Mouse (Mus musculus) hindbrain, postnatal 0 days (tissue): ENCODE measurements around the gene Ptgs2. TPM values are rescaled to one million over a fixed set of nuclear protein-coding genes. Genes with fewer than 3 reads are reported as not detected.

Experiments
- ATAC-seq: fragments of 200-750 bp; cut with Nextera tagmentation; 2 replicates; pipeline ENCODE4 v1.8.0; 2017; ENCODE audit warnings: mild to moderate bottlenecking, moderate TSS enrichment, moderate library complexity
- DNase-seq: peaks from one replicate; pipeline ENCODE4 v3.0.0-alpha.2; 2015; ENCODE audit warnings: low spot score
- H3K27ac ChIP-seq: fragments of 300-500 bp; sonication (generic); 2 replicates; pipeline ENCODE4 v1.5.1; 2014; ENCODE audit warnings: mild to moderate bottlenecking
- H3K27me3 ChIP-seq: fragments of 300-500 bp; sonication (generic); 2 replicates; pipeline ENCODE4 v1.6.1; 2014; ENCODE audit warnings: low read length, mixed read lengths; ENCODE audit not compliant: insufficient read depth
- H3K36me3 ChIP-seq: fragments of 300-500 bp; sonication (generic); 2 replicates; pipeline ENCODE4 v1.6.1; 2014; ENCODE audit warnings: low read length, mixed read lengths; ENCODE audit not compliant: insufficient read depth
- H3K4me1 ChIP-seq: fragments of 300-500 bp; sonication (generic); 2 replicates; pipeline ENCODE4 v1.6.1; 2014; ENCODE audit warnings: antibody characterized with exemption, low read length, mixed read lengths; ENCODE audit not compliant: insufficient read depth
- H3K4me2 ChIP-seq: fragments of 300-500 bp; sonication (generic); 2 replicates; pipeline ENCODE4 v1.6.1; 2014; ENCODE audit warnings: low read depth, mild to moderate bottlenecking, low read length, moderate library complexity, mixed read lengths
- H3K4me3 ChIP-seq: fragments of 300-500 bp; sonication (generic); 2 replicates; pipeline ENCODE4 v1.5.1; 2014; ENCODE audit warnings: low read length
- H3K9ac ChIP-seq: fragments of 300-500 bp; sonication (generic); replicated peaks from 2 replicates; pipeline ENCODE4 v1.6.1; 2014; ENCODE audit warnings: mild to moderate bottlenecking, low read length, moderate library complexity, mixed read lengths
- H3K9me3 ChIP-seq: fragments of 300-500 bp; sonication (generic); 2 replicates; pipeline ENCODE4 v1.6.1; 2016; ENCODE audit warnings: low read length, mixed read lengths
- CTCF ChIP-seq: IDR thresholded peaks from 2 replicates; pipeline ENCODE4 v1.5.1; 2016; ENCODE audit warnings: antibody characterized with exemption, control low read depth, low read depth
- WGBS: fragments of 180-500 bp; shearing (Covaris S2); extraction: QIAGEN DNeasy Blood & Tissue Kit; methylation state at CpG from one replicate; pipeline ENCODE4 v1.1.7; 2014; 5-methylcytosine and 5-hydroxymethylcytosine counted together
- polyA plus RNA-seq: library from polyadenylated mRNA; unstranded; fragments of >200 nt; fragmentation: Nextera tagmentation; extraction: Ambion mirVana; gene quantifications from 2 replicates; pipeline ENCODE4 v1.2.1, GENCODE M21; 2015
- total RNA-seq: library from RNA; depleted of rRNA; stranded (reverse); fragments of >200 nt; gene quantifications from 2 replicates; pipeline ENCODE4 v1.2.3, GENCODE M21; 2014

The Ptgs2 gene
- total and polyA plus RNA-seq, 2 experiments from 2014 or later: 0.08 to 0.37 TPM

DNA sequence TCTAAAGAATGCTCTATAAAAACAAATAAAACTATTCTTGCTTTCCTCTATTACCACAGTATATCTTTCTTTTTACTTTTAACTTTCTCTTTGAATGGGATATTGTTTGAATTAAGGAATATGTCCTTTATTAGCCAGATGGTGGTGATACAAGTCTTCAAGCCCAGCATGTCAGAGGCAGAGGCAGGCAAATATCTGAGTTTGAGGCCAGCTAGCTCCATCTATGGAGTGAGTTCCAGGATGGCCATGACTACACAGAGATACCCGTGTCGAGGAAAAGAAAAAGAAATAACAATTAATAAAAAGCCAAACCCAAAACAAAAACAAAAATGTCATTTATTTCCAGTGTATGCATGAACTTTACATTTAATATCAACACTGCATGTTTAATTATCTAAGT is 2.8 kb upstream of the Ptgs2 start:
- Histone ChIP-seq H3K9ac (no peak overlapping the region), H3K4me2 (no peak overlapping the region), H3K36me3 (no peaks in the 10 kb centered on the region), H3K4me1 (no peaks in the 10 kb centered on the region), H3K4me3 (no peak overlapping the region), H3K9me3 (no peaks in the 10 kb centered on the region), H3K27ac (no peak overlapping the region), H3K27me3 (no peaks in the 10 kb centered on the region)
- WGBS: 97% methylated on average over 2 of the region's 2 CpGs
- no peak for TF ChIP-seq CTCF
- ATAC-seq: no peak
- DNase-seq: no peak

- WGBS: 72% methylated on average over 1 of the region's 1 CpGs
- no peak for DNase-seq
- H3K27ac ChIP-seq: no peak overlapping the region
- H3K9ac ChIP-seq: no peak overlapping the region
- H3K4me3 ChIP-seq: no peak overlapping the region
- TF ChIP-seq CTCF: no peak
- no peak overlapping the region for H3K4me2 ChIP-seq
- no peaks in the 10 kb centered on the region for H3K4me1 ChIP-seq
- H3K27me3 ChIP-seq: no peaks in the 10 kb centered on the region
- no peaks in the 10 kb centered on the region for H3K9me3 ChIP-seq
- no peak for ATAC-seq
- H3K36me3 ChIP-seq: no peaks in the 10 kb centered on the region
Observed at GRCm38 (mm10) chr1:150097721-150098120, 2.1 kb upstream of the Ptgs2 start.

DNA sequence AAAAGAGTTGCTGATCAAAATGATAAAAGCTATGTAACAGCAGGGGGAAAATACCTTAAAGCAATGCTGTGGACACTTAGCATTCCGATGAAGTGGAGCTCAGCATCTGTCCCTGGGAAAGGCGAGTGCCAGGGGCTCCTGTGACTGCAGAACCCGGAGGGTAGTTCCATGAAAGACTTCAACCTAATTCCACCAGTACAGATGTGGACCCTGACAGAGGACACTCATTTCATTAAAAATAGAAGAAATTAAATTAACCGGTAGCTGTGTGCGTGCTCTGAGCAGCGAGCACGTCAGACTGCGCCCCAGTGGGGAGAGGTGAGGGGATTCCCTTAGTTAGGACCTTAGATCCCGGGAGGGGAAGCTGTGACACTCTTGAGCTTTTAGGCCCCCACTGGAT is 457 bp upstream of the Ptgs2 start:
- Histone ChIP-seq H3K4me3 (peak overlapping the region; percentile 47), H3K36me3 (no peaks in the 10 kb centered on the region), H3K27ac (no peak overlapping the region), H3K4me1 (no peaks in the 10 kb centered on the region), H3K9me3 (no peaks in the 10 kb centered on the region), H3K9ac (peak overlapping the region; percentile 37), H3K4me2 (peak overlapping the region; percentile 85), H3K27me3 (no peaks in the 10 kb centered on the region)
- WGBS: 2% methylated on average over 9 of the region's 9 CpGs
- ATAC-seq (peak; percentile 31; the same call in 1 of the 2 replicates), DNase-seq (peak; percentile 1)
- TF ChIP-seq CTCF: no peak

- H3K27ac ChIP-seq: no peak overlapping the region
- no peak for DNase-seq
- WGBS: 90% methylated on average over 6 of the region's 6 CpGs
- no peak for ATAC-seq
- no peak overlapping the region for H3K4me3 ChIP-seq
- no peak overlapping the region for H3K9ac ChIP-seq
- H3K36me3 ChIP-seq: no peaks in the 10 kb centered on the region
- H3K4me1 ChIP-seq: no peaks in the 10 kb centered on the region
- H3K4me2 ChIP-seq: no peak overlapping the region
- H3K9me3 ChIP-seq: no peaks in the 10 kb centered on the region
- H3K27me3 ChIP-seq: no peaks in the 10 kb centered on the region
- TF ChIP-seq CTCF: no peak
Observed at GRCm38 (mm10) chr1:150104228-150104720, 4.4 kb downstream of the Ptgs2 start.

DNA sequence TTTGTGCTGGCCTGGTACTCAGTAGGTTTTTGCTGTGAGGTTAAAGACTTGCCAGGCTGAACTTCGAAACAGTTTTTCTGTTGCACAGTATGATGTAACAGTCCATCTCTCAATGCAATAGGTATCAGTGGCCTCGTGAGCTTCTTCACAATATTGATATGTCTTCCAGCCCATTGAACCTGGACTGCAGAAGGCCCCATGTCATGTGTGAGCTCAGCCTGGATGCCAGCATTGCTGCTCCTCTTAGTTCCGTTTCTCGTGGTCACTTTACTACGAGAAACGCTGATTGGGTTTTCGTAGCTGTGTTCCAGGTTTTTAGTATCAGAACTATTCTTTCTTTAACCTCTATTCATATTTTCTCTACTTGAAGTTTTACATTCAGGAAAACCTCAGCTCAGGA is 6.9 kb downstream of the Ptgs2 start:
- no peaks in the 10 kb centered on the region for H3K9me3 ChIP-seq
- no peak overlapping the region for H3K9ac ChIP-seq
- H3K27ac ChIP-seq: no peak overlapping the region
- no peak overlapping the region for H3K4me3 ChIP-seq
- no peak for DNase-seq
- TF ChIP-seq CTCF: no peak
- H3K4me1 ChIP-seq: no peaks in the 10 kb centered on the region
- H3K36me3 ChIP-seq: no peaks in the 10 kb centered on the region
- ATAC-seq: no peak
- H3K4me2 ChIP-seq: no peak overlapping the region
- H3K27me3 ChIP-seq: no peaks in the 10 kb centered on the region
- WGBS: 93% methylated on average over 7 of the region's 7 CpGs

- Histone ChIP-seq H3K9ac (no peak overlapping the region), H3K4me3 (no peak overlapping the region), H3K4me1 (no peaks in the 10 kb centered on the region), H3K9me3 (no peaks in the 10 kb centered on the region), H3K36me3 (no peaks in the 10 kb centered on the region), H3K27me3 (no peaks in the 10 kb centered on the region), H3K4me2 (no peak overlapping the region), H3K27ac (no peak overlapping the region)
- no peak for DNase-seq
- WGBS: 74% methylated on average over 2 of the region's 2 CpGs
- TF ChIP-seq CTCF: no peak
- ATAC-seq: no peak
Observed at GRCm38 (mm10) chr1:150109591-150109990, 9.8 kb downstream of the Ptgs2 start.

- Histone ChIP-seq H3K36me3 (no peaks in the 10 kb centered on the region), H3K4me2 (no peak overlapping the region), H3K9me3 (no peaks in the 10 kb centered on the region), H3K27ac (no peak overlapping the region), H3K9ac (no peak overlapping the region), H3K4me3 (no peak overlapping the region), H3K27me3 (no peaks in the 10 kb centered on the region), H3K4me1 (no peaks in the 10 kb centered on the region)
- ATAC-seq (no peak), DNase-seq (no peak)
- 64% methylated on average over 7 of the region's 7 CpGs for WGBS
- no peak for TF ChIP-seq CTCF
Observed at GRCm38 (mm10) chr1:150115352-150115751, 15.5 kb downstream of the Ptgs2 start.
